Mouse (Mus musculus) intestine, embryonic 16.5 days (tissue): ENCODE results near the gene Zfp354a. TPM values are rescaled to one million over a fixed set of nuclear protein-coding genes. Genes with fewer than 3 reads are reported as not detected.

ENCODE experiments used
- ATAC-seq: fragments of 200-750 bp; cut with Nextera tagmentation; 2 replicates; pipeline ENCODE4 v1.8.0; 2017; ENCODE audit warnings: moderate TSS enrichment, moderate library complexity
- H3K27ac ChIP-seq: fragments of 300-500 bp; sonication (generic); 2 replicates; pipeline ENCODE4 v1.5.1; 2014; ENCODE audit warnings: mild to moderate bottlenecking, low read length
- H3K27me3 ChIP-seq: fragments of 300-500 bp; sonication (generic); replicated peaks from 2 replicates; pipeline ENCODE4 v1.6.1; 2014; ENCODE audit warnings: low read length, control low read depth, mixed read lengths; ENCODE audit not compliant: control insufficient read depth, insufficient read depth
- H3K36me3 ChIP-seq: fragments of 300-500 bp; sonication (generic); 2 replicates; pipeline ENCODE4 v1.6.1; 2014; ENCODE audit warnings: low read length, control low read depth; ENCODE audit not compliant: control insufficient read depth, insufficient read depth
- H3K4me1 ChIP-seq: fragments of 300-500 bp; sonication (generic); 2 replicates; pipeline ENCODE4 v1.6.1; 2014; ENCODE audit warnings: low read length, control low read depth, mixed read lengths; ENCODE audit not compliant: control insufficient read depth, insufficient read depth
- H3K4me2 ChIP-seq: fragments of 300-500 bp; sonication (generic); 2 replicates; pipeline ENCODE4 v1.6.1; 2014; ENCODE audit warnings: low read depth, low read length, control low read depth
- H3K4me3 ChIP-seq: fragments of 300-500 bp; sonication (generic); 2 replicates; pipeline ENCODE4 v1.5.1; 2014; ENCODE audit warnings: mild to moderate bottlenecking, low read length
- H3K9ac ChIP-seq: fragments of 300-500 bp; sonication (generic); 2 replicates; pipeline ENCODE4 v1.6.1; 2014; ENCODE audit warnings: low read depth, low read length
- H3K9me3 ChIP-seq: fragments of 300-500 bp; sonication (generic); 2 replicates; pipeline ENCODE4 v1.6.1; 2016; ENCODE audit warnings: low read length, control low read depth; ENCODE audit not compliant: control insufficient read depth
- WGBS: fragments of 180-500 bp; shearing (Covaris S2); extraction: QIAGEN DNeasy Blood & Tissue Kit; methylation state at CpG from one replicate; pipeline ENCODE4 v1.1.7; 2014; 5-methylcytosine and 5-hydroxymethylcytosine counted together
- polyA plus RNA-seq: library from polyadenylated mRNA; unstranded; fragments of >200 nt; fragmentation: Nextera tagmentation; extraction: Ambion mirVana; gene quantifications from 2 replicates; pipeline ENCODE4 v1.2.1, GENCODE M21; 2015

The Zfp354a gene
- polyA plus RNA-seq, 1 experiment from 2014 or later = 6.2 TPM

- Histone ChIP-seq H3K27ac (no peak overlapping the region), H3K4me1 (no peaks in the 10 kb centered on the region), H3K27me3 (no peaks in the 10 kb centered on the region), H3K9me3 (no peaks in the 10 kb centered on the region), H3K4me2 (no peak overlapping the region), H3K36me3 (no peaks in the 10 kb centered on the region), H3K9ac (no peak overlapping the region), H3K4me3 (no peak overlapping the region)
- ATAC-seq = no peak
- WGBS = 71% methylated on average over 2 of the region's 2 CpGs
Measured at GRCm38 (mm10) chr11:51107261-51107660, 48.2 kb downstream of the Zfp354a start.

GRCm38 (mm10) chr11:51110621-51111020, 51.6 kb downstream of the Zfp354a start:
- 65% methylated on average over 3 of the region's 3 CpGs for WGBS
- no peaks in the 10 kb centered on the region for H3K4me1 ChIP-seq
- no peak overlapping the region for H3K4me2 ChIP-seq
- H3K9ac ChIP-seq = no peak overlapping the region
- H3K9me3 ChIP-seq = no peaks in the 10 kb centered on the region
- H3K27ac ChIP-seq = no peak overlapping the region
- H3K27me3 ChIP-seq = no peaks in the 10 kb centered on the region
- no peak for ATAC-seq
- H3K4me3 ChIP-seq = no peak overlapping the region
- no peaks in the 10 kb centered on the region for H3K36me3 ChIP-seq

Other genes with a start within 250 kb of the Zfp354a start
- gene Zfp354c, start 231.5 kb upstream of the Zfp354a start, polyA plus RNA-seq = 11.1 and 11.6 TPM in 2 replicates
- gene Zfp879, start 217.7 kb upstream of the Zfp354a start, polyA plus RNA-seq = 0.43 and 0.45 TPM in 2 replicates
- gene Grm6, start 208.6 kb upstream of the Zfp354a start, polyA plus RNA-seq = not detected in 2 replicates
- 3.0 and 4.9 TPM in 2 replicates for gene Zfp454, start 171.6 kb upstream of the Zfp354a start, polyA plus RNA-seq
- gene Zfp2, start 143.1 kb upstream of the Zfp354a start, polyA plus RNA-seq = 8.1 and 9.1 TPM in 2 replicates
- gene Zfp354b, start 127.6 kb upstream of the Zfp354a start, polyA plus RNA-seq = 0.68 and 1.0 TPM in 2 replicates
- gene 4933414I15Rik, start 115.5 kb upstream of the Zfp354a start, polyA plus RNA-seq = not detected in 2 replicates
- not detected in 2 replicates for gene Prop1, start 105.5 kb upstream of the Zfp354a start, polyA plus RNA-seq
- gene Olfr1378, start 92.7 kb upstream of the Zfp354a start, polyA plus RNA-seq = not detected in 2 replicates
- not detected in 2 replicates for gene Olfr1377, start 77.3 kb upstream of the Zfp354a start, polyA plus RNA-seq
- not detected in 2 replicates for gene Olfr51, start 55.7 kb upstream of the Zfp354a start, polyA plus RNA-seq
- not detected in 2 replicates for gene Olfr54, start 45.0 kb upstream of the Zfp354a start, polyA plus RNA-seq
- gene Olfr1375, start 11.1 kb upstream of the Zfp354a start, polyA plus RNA-seq = not detected in 2 replicates
- not detected in 2 replicates for gene Gm12569, start 161.2 kb downstream of the Zfp354a start, polyA plus RNA-seq
- gene Clk4, start 202.5 kb downstream of the Zfp354a start, polyA plus RNA-seq = 81.4 and 83.7 TPM in 2 replicates
- gene BC049762, start 203.8 kb downstream of the Zfp354a start, polyA plus RNA-seq = 0.31 and 0.44 TPM in 2 replicates
- 5.4 and 5.5 TPM in 2 replicates for gene Col23a1, start 230.7 kb downstream of the Zfp354a start, polyA plus RNA-seq